Mouse (Mus musculus) E14TG2a.4 (cell line): ENCODE measurements around the gene Fbrs.

Experiments
- CTCF ChIP-seq: conservative IDR thresholded peaks from 2 replicates; pipeline ENCODE4 v1.5.1; 2014; ENCODE audit warnings: low read length
- NANOG ChIP-seq: IDR thresholded peaks from 2 replicates; pipeline ENCODE4 v1.6.1; 2014; ENCODE audit warnings: borderline replicate concordance, low read length, mixed read lengths
- POU5F1 ChIP-seq: IDR thresholded peaks from 2 replicates; pipeline ENCODE4 v1.6.1; 2014; ENCODE audit warnings: low read length, borderline replicate concordance

DNA sequence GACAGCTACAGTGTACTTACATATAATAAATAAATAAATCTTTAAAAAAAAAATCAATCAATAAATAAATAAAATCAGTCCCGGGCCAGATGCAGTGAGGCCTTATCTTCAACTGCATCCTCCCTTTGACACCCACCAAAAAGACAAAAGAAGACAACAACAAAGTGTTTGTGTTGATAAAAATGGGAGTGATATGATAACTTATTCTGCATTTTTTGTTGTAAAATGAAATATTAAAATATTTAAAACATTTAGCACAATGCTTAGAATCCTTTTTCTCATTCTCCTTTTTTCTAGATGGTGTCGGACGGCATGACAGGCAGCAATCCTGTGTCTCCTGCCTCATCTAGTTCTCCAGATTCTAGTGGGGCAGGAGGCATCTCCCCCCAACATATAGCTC, 40.3 kb downstream of the Fbrs start, which contains the start of gene Gm42715:
- TF ChIP-seq CTCF: no peak
- no peak for TF ChIP-seq POU5F1
- TF ChIP-seq NANOG: no peak
